Mouse (Mus musculus) thymus, adult 2 months (tissue): Measurements from ENCODE around the gene Twf1. TPM values are rescaled to one million over a fixed set of nuclear protein-coding genes. Genes with fewer than 3 reads are reported as not detected.

Source experiments
- DNase-seq: peaks from one replicate; pipeline ENCODE4 v3.0.0; 2021
- H3K27ac ChIP-seq: fragments of 200-500 bp; 2 replicates; pipeline ENCODE4 v1.5.1; 2012; ENCODE audit warnings: low read length, control low read depth; ENCODE audit not compliant: control insufficient read depth, insufficient read depth
- H3K27me3 ChIP-seq: fragments of 200-500 bp; 2 replicates; pipeline ENCODE4 v1.6.1; 2012; ENCODE audit warnings: mild to moderate bottlenecking, low read length, moderate library complexity, mixed read lengths; ENCODE audit not compliant: control insufficient read depth, insufficient read depth
- H3K36me3 ChIP-seq: fragments of 200-500 bp; 2 replicates; pipeline ENCODE4 v1.6.1; 2012; ENCODE audit warnings: mild to moderate bottlenecking, low read length, moderate library complexity; ENCODE audit not compliant: control insufficient read depth, insufficient read depth
- H3K4me1 ChIP-seq: fragments of 200-500 bp; replicated peaks from 2 replicates; pipeline ENCODE4 v1.6.1; 2012; ENCODE audit warnings: low read length; ENCODE audit not compliant: control insufficient read depth, insufficient read depth
- H3K4me3 ChIP-seq: fragments of 200-500 bp; 2 replicates; pipeline ENCODE4 v1.5.1; 2012; ENCODE audit warnings: mild to moderate bottlenecking, low read length, control low read depth, moderate library complexity; ENCODE audit not compliant: control insufficient read depth, insufficient read depth
- CTCF ChIP-seq: fragments of 200-500 bp; IDR thresholded peaks from 2 replicates; pipeline ENCODE4 v1.5.1; 2012; ENCODE audit warnings: mild to moderate bottlenecking, control low read depth, low read length, moderate library complexity, borderline replicate concordance; ENCODE audit not compliant: control insufficient read depth, poor library complexity, insufficient read depth; ENCODE audit errors: extremely low read depth
- POLR2A ChIP-seq: fragments of 200-500 bp; IDR thresholded peaks from 2 replicates; pipeline ENCODE4 v1.6.1; 2012; ENCODE audit warnings: mild to moderate bottlenecking, low read length, control low read depth, moderate library complexity; ENCODE audit not compliant: control insufficient read depth, poor library complexity, insufficient read depth; ENCODE audit errors: extremely low read depth
- WGBS: fragments of 180-500 bp; shearing (Covaris S2); methylation state at CpG from one replicate; pipeline ENCODE4 v1.1.7; 2018; 5-methylcytosine and 5-hydroxymethylcytosine counted together
- polyA plus RNA-seq: library from polyadenylated mRNA; depleted of rRNA; stranded (reverse); fragments of >200 nt; gene quantifications from 2 replicates; pipeline ENCODE4 v1.2.3, GENCODE M21; 2012

The Twf1 gene
- polyA plus RNA-seq, 1 experiment, result 23.0 TPM

DNA sequence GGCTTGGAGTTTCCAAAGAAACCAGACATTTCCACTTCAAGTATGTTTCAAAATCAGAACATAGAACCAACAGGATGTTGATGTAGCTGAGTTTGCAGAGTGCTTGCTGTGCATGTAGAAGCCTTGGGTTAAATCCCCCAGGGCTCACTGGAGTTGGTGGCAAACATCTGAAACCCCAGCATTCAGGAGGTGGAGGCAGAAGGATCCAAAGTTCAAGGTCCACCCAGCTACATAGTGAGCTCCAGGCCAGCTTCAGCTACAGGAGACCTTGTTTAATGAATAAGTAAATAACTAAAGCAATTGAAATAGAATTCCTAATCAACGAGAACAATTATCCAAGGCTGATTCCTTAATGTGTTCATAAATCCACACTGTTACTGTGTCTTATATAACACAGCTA lies 3.9 kb upstream of the Twf1 start:
- Histone ChIP-seq H3K36me3 (no peaks in the 10 kb centered on the region), H3K27me3 (no peaks in the 10 kb centered on the region), H3K4me3 (no peak overlapping the region), H3K4me1 (no peaks in the 10 kb centered on the region), H3K27ac (no peak overlapping the region)
- DNase-seq, result no peak
- TF ChIP-seq POLR2A (no peak), CTCF (no peak)
- 93% methylated on average over 1 of the region's 1 CpGs for WGBS

- Histone ChIP-seq H3K27me3 (no peaks in the 10 kb centered on the region), H3K27ac (no peak overlapping the region), H3K36me3 (peaks cover under 1% of the 10 kb centered on the region; the same call in 1 of the 2 replicates), H3K4me3 (no peak overlapping the region), H3K4me1 (no peaks in the 10 kb centered on the region)
- no peak for TF ChIP-seq POLR2A
- no peak for TF ChIP-seq CTCF
- WGBS, result 91% methylated on average over 4 of the region's 4 CpGs
- DNase-seq, result no peak
Measured at GRCm38 (mm10) chr15:94591356-94591755, 1.7 kb upstream of the Twf1 start.

- no peak for TF ChIP-seq POLR2A
- TF ChIP-seq CTCF, result no peak
- WGBS, result 14% methylated on average over 8 of the region's 8 CpGs
Measured at GRCm38 (mm10) chr15:94590083-94590482, 394 bp upstream of the Twf1 start.

DNA sequence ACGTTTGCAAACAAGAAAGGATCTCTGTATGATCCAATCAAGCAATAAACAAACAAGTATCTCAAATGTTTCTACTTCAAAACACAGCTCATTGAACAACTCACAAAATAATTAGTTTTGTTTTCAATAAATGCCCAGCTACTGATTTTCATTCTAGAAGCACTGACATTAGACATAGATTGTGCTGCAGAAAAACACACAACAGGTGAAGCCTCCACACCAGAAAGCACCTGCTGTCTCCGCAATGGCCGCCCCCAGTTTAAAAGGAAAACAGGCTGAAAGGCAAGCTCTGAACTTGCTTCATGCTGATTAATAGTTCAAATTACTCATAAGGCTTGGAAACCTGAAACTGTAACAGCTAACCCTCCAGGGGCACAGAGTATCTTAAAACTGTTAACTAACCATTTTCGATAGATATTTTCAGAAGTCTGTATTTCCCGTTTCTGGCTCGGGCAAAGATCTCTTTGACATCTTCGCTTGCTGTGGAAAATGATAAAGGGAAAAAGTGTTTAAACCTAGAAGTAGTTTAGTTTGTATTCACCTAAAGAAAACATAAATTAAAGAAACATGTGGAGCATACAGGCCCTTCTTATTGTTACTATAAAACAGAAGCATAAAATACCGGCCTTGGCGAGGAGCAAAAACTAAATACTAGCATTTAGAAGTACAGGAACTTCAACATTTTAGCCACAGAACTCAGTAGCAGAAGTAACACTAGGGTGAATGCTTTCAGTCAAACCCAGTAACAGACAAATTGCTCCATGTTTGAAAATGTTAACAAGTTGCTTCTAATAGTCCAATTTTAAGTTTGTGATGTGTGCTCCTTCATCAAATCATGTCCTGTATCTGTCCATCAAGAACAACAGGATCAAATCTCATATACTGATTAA lies 1.6 kb downstream of the Twf1 start:
- no peaks in the 10 kb centered on the region for H3K4me1 ChIP-seq
- H3K36me3 ChIP-seq, result peaks cover 32% of the 10 kb centered on the region
- H3K27me3 ChIP-seq, result no peaks in the 10 kb centered on the region
- 87% methylated on average over 9 of the region's 9 CpGs for WGBS
- no peak overlapping the region for H3K27ac ChIP-seq
- TF ChIP-seq POLR2A (no peak), CTCF (no peak)
- no peak for DNase-seq
- no peak overlapping the region for H3K4me3 ChIP-seq

More at GRCm38 (mm10) chr15:94590083-94590482, 394 bp upstream of the Twf1 start:
- Histone ChIP-seq H3K36me3 (peaks cover 11% of the 10 kb centered on the region), H3K4me3 (no peak overlapping the region), H3K27me3 (no peaks in the 10 kb centered on the region), H3K4me1 (no peaks in the 10 kb centered on the region), H3K27ac (no peak overlapping the region)
- no peak for DNase-seq

DNA sequence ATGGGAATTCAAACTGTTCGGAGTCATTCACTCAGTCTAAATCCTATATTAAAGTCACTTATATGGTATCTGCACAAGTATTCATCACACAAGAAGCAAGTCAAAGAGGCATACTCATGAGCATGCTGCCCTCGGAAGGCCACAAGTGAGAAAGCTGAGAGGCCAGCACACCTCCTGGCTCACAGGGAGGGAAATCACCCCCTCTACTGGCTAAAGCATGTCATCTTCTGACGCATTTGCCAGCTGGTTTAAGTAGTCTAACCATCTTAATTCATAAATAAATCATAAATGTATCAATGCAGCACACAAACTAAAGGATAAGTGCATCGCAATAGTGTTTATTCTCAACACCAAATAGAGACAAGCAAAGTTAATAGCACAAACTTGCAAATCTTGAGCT lies 5.0 kb downstream of the Twf1 start:
- Histone ChIP-seq H3K27ac (no peak overlapping the region), H3K36me3 (peaks cover 55% of the 10 kb centered on the region), H3K4me3 (no peak overlapping the region), H3K4me1 (no peaks in the 10 kb centered on the region), H3K27me3 (no peaks in the 10 kb centered on the region)
- WGBS, result 94% methylated on average over 4 of the region's 4 CpGs
- TF ChIP-seq POLR2A (no peak), CTCF (no peak)
- no peak for DNase-seq

DNA sequence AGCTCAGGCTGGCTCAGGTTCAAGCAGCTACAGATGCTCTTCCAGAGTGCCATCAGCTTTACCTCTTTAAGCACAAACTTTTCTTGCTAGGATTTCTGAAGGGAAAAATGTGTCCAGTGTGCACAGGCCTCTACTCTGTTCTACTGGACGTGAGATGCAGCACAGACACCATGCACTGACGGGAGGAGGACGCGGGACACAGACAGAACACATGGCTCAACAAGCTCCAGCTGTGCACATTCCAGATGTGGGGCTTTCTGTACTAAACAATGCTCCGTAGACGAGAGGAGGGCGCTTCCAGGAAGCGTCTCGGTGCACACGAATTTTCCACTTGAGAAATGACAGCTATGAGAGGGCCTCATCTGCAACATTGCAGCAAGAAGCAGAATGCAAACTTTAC lies 6.5 kb downstream of the Twf1 start:
- 97% methylated on average over 10 of the region's 10 CpGs for WGBS
- no peak for DNase-seq
- H3K27me3 ChIP-seq, result no peaks in the 10 kb centered on the region
- peaks cover 65% of the 10 kb centered on the region for H3K36me3 ChIP-seq
- no peak overlapping the region for H3K4me3 ChIP-seq
- TF ChIP-seq POLR2A (no peak), CTCF (no peak)
- no peak overlapping the region for H3K27ac ChIP-seq
- H3K4me1 ChIP-seq, result no peaks in the 10 kb centered on the region
